Mouse (Mus musculus): Measurements from ENCODE around the gene Mrfap1. TPM values are rescaled to one million over a fixed set of nuclear protein-coding genes. Genes with fewer than 3 reads are reported as not detected.
A peak's percentile ranks its signal among the peaks of the same experiment; 100 is the strongest.

The Mrfap1 gene
- polyA plus RNA-seq, 1 experiment from 2014 or later = 310 TPM

DNA sequence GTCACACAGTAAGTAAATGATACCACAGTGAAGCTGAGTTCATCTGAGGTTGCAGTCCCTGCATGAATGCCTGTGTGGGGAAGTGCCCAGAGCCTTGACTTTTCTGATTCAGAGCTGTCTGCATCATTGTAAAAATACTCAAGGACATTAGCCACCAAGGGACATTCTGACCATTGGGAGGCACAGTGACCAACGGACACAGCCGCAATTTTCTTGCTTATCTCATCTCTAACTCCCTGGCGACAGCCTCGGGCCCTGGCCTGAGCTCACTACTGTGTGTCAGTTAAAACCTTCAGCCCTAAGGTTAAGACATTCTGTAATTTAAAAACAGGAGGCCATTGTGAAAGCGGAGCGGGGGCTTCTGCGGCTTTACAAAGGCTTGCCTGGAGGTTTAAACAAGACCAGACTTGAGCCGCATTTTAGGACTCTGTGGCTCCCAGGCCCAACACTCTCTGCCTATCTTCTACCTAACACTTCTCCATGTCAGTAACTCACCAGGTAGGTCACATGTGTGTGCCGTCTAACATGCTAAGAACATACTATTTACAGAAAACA lies 20.5 kb downstream of the Mrfap1 start:
- no peaks in the 10 kb centered on the region for H3K36me3 ChIP-seq (ENCODE audit: control insufficient read depth, insufficient read depth, low read length)
- WGBS = 50% methylated on average over 9 of the region's 9 CpGs
- H3K27me3 ChIP-seq (ENCODE audit: control insufficient read depth, insufficient read depth, low read length) = no peaks in the 10 kb centered on the region
- no peak overlapping the region for H3K4me3 ChIP-seq (ENCODE audit: low read depth, low read length)
- no peak overlapping the region for H3K27ac ChIP-seq (ENCODE audit: low read depth, low read length)
- no peak overlapping the region for H3K9ac ChIP-seq (replicated peaks; ENCODE audit: low read depth, low read length)
- ATAC-seq (ENCODE audit: low read depth) = no peak
- H3K4me1 ChIP-seq (ENCODE audit: control insufficient read depth, insufficient read depth, low read length) = no peaks in the 10 kb centered on the region
- no peak overlapping the region for H3K4me2 ChIP-seq (ENCODE audit: low read depth, low read length)
- no peaks in the 10 kb centered on the region for H3K9me3 ChIP-seq (ENCODE audit: control insufficient read depth, low read length)

DNA sequence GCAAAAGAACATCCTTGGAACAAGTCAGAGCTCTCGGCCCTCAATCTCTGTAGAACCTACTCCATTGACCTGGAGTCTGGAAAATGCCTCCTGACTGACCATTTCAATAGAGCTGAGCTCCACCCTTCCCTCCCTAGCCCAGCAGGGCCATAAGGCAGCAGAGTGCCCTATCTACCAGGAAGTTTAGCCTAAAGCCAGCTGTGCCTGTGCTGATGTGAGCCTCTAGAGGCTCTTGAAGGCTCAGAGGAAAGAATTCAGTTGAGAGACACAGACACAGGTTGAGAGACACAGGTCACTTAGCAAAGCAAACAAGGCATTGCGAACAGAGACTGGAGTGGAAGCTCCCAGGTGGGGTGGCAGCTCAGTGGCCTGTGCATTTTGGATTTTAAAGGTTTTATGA lies 21.3 kb downstream of the Mrfap1 start:
- H3K4me2 ChIP-seq (ENCODE audit: low read depth, low read length) = no peak overlapping the region
- H3K9ac ChIP-seq (replicated peaks; ENCODE audit: low read depth, low read length) = no peak overlapping the region
- no peaks in the 10 kb centered on the region for H3K9me3 ChIP-seq (ENCODE audit: control insufficient read depth, low read length)
- H3K36me3 ChIP-seq (ENCODE audit: control insufficient read depth, insufficient read depth, low read length) = no peaks in the 10 kb centered on the region
- 74% methylated on average over 2 of the region's 2 CpGs for WGBS
- no peak overlapping the region for H3K4me3 ChIP-seq (ENCODE audit: low read depth, low read length)
- ATAC-seq (ENCODE audit: low read depth) = no peak
- no peaks in the 10 kb centered on the region for H3K27me3 ChIP-seq (ENCODE audit: control insufficient read depth, insufficient read depth, low read length)
- H3K4me1 ChIP-seq (ENCODE audit: control insufficient read depth, insufficient read depth, low read length) = no peaks in the 10 kb centered on the region
- no peak overlapping the region for H3K27ac ChIP-seq (ENCODE audit: low read depth, low read length)

- H3K4me3 ChIP-seq (ENCODE audit: low read depth, low read length) = no peak overlapping the region
These were observed 24.0 kb downstream of the Mrfap1 start for GRCm38 (mm10) chr5:36772586-36772985.

GRCm38 (mm10) chr5:36769603-36770002 lies 27.0 kb downstream of the Mrfap1 start:
- no peak for ATAC-seq (ENCODE audit: low read depth)
- no peak overlapping the region for H3K27ac ChIP-seq (ENCODE audit: low read depth, low read length)
- H3K9ac ChIP-seq (replicated peaks; ENCODE audit: low read depth, low read length) = no peak overlapping the region
- H3K9me3 ChIP-seq (ENCODE audit: control insufficient read depth, low read length) = no peaks in the 10 kb centered on the region
- no peak overlapping the region for H3K4me2 ChIP-seq (ENCODE audit: low read depth, low read length)
- no peaks in the 10 kb centered on the region for H3K27me3 ChIP-seq (ENCODE audit: control insufficient read depth, insufficient read depth, low read length)
- no peaks in the 10 kb centered on the region for H3K36me3 ChIP-seq (ENCODE audit: control insufficient read depth, insufficient read depth, low read length)
- 84% methylated on average over 3 of the region's 3 CpGs for WGBS
- no peak overlapping the region for H3K4me3 ChIP-seq (ENCODE audit: low read depth, low read length)
- H3K4me1 ChIP-seq (ENCODE audit: control insufficient read depth, insufficient read depth, low read length) = peaks cover 7% of the 10 kb centered on the region; the same call in 1 of the 2 replicates

More at GRCm38 (mm10) chr5:36772586-36772985, 24.0 kb downstream of the Mrfap1 start:
- Histone ChIP-seq H3K4me1 (ENCODE audit: control insufficient read depth, insufficient read depth, low read length) (peaks cover under 1% of the 10 kb centered on the region; the same call in 1 of the 2 replicates), H3K9ac (replicated peaks; ENCODE audit: low read depth, low read length) (no peak overlapping the region), H3K27ac (ENCODE audit: low read depth, low read length) (no peak overlapping the region), H3K36me3 (ENCODE audit: control insufficient read depth, insufficient read depth, low read length) (no peaks in the 10 kb centered on the region), H3K27me3 (ENCODE audit: control insufficient read depth, insufficient read depth, low read length) (no peaks in the 10 kb centered on the region), H3K9me3 (ENCODE audit: control insufficient read depth, low read length) (no peaks in the 10 kb centered on the region), H3K4me2 (ENCODE audit: low read depth, low read length) (no peak overlapping the region)
- ATAC-seq (ENCODE audit: low read depth) = no peak
- WGBS = 72% methylated on average over 5 of the region's 5 CpGs

- Histone ChIP-seq H3K9ac (replicated peaks; ENCODE audit: low read depth, low read length) (no peak overlapping the region), H3K27me3 (ENCODE audit: control insufficient read depth, insufficient read depth, low read length) (no peaks in the 10 kb centered on the region), H3K27ac (ENCODE audit: low read depth, low read length) (no peak overlapping the region), H3K9me3 (ENCODE audit: control insufficient read depth, low read length) (no peaks in the 10 kb centered on the region), H3K4me3 (ENCODE audit: low read depth, low read length) (no peak overlapping the region), H3K4me2 (ENCODE audit: low read depth, low read length) (no peak overlapping the region), H3K36me3 (ENCODE audit: control insufficient read depth, insufficient read depth, low read length) (no peaks in the 10 kb centered on the region), H3K4me1 (ENCODE audit: control insufficient read depth, insufficient read depth, low read length) (peaks cover 7% of the 10 kb centered on the region; the same call in 1 of the 2 replicates)
- WGBS = 20% methylated on average over 10 of the region's 10 CpGs
- peak; percentile 81; the same call in 1 of the 2 replicates for ATAC-seq (ENCODE audit: low read depth)
These were observed 29.4 kb downstream of the Mrfap1 start for GRCm38 (mm10) chr5:36766958-36767703.

DNA sequence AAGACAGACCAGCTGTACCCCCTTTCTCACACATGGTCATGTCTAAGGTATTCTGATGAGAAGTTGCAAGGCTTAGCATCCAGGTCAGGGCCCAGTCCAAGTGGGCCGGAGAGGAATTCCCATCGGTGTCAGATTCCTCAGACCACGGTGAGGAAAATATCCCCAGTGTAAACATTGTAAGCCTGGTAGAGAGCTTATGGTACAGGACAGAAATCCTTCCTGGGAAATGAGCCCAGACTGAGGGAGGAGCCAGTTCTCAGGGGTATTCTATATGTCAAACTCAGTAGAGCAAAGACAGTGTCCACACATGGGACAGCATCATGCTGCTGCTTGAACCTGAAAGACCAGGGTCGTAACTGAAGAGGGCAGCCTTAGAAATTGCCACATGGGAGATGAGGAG lies 36.7 kb downstream of the Mrfap1 start:
- whole genome bisulfite sequencing = 83% methylated on average over 4 of the region's 4 CpGs
- Histone ChIP-seq H3K36me3 (ENCODE audit: control insufficient read depth, insufficient read depth, low read length) (no peaks in the 10 kb centered on the region), H3K9me3 (ENCODE audit: control insufficient read depth, low read length) (no peaks in the 10 kb centered on the region), H3K27me3 (ENCODE audit: control insufficient read depth, insufficient read depth, low read length) (no peaks in the 10 kb centered on the region), H3K4me2 (ENCODE audit: low read depth, low read length) (no peak overlapping the region), H3K4me1 (ENCODE audit: control insufficient read depth, insufficient read depth, low read length) (no peaks in the 10 kb centered on the region), H3K27ac (ENCODE audit: low read depth, low read length) (no peak overlapping the region), H3K9ac (replicated peaks; ENCODE audit: low read depth, low read length) (no peak overlapping the region), H3K4me3 (ENCODE audit: low read depth, low read length) (no peak overlapping the region)
- no peak for ATAC-seq (ENCODE audit: low read depth)

DNA sequence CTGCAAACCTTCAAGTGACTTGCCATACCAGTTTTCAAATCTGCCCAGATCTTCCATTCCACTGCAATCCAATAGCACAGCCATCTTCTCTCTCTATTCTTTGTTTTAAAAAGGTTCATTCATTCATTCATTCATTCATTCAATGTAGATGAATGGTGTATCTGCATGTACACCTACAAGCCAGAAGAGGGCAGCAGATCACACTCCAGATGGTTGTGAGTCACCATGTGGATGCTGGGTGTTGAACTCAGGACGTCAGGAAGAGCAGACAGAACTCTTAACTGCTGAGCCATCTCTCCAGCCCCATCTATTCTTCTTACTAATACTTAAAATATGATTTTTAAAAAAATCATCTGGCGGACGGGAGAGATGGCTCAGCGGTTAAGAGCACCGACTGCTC lies 39.5 kb downstream of the Mrfap1 start:
- H3K9ac ChIP-seq (replicated peaks; ENCODE audit: low read depth, low read length) = no peak overlapping the region
- H3K27ac ChIP-seq (ENCODE audit: low read depth, low read length) = no peak overlapping the region
- WGBS = 69% methylated on average over 5 of the region's 5 CpGs
- no peaks in the 10 kb centered on the region for H3K36me3 ChIP-seq (ENCODE audit: control insufficient read depth, insufficient read depth, low read length)
- H3K4me1 ChIP-seq (ENCODE audit: control insufficient read depth, insufficient read depth, low read length) = no peaks in the 10 kb centered on the region
- H3K27me3 ChIP-seq (ENCODE audit: control insufficient read depth, insufficient read depth, low read length) = no peaks in the 10 kb centered on the region; the same call in 1 of the 2 replicates
- H3K9me3 ChIP-seq (ENCODE audit: control insufficient read depth, low read length) = no peaks in the 10 kb centered on the region
- H3K4me3 ChIP-seq (ENCODE audit: low read depth, low read length) = no peak overlapping the region
- ATAC-seq (ENCODE audit: low read depth) = no peak
- H3K4me2 ChIP-seq (ENCODE audit: low read depth, low read length) = no peak overlapping the region

GRCm38 (mm10) chr5:36750119-36751078 lies 46.2 kb downstream of the Mrfap1 start:
- no peak overlapping the region for H3K4me2 ChIP-seq (ENCODE audit: low read depth, low read length)
- H3K4me1 ChIP-seq (ENCODE audit: control insufficient read depth, insufficient read depth, low read length) = peaks cover 10% of the 10 kb centered on the region
- no peak for ATAC-seq (ENCODE audit: low read depth)
- no peaks in the 10 kb centered on the region for H3K9me3 ChIP-seq (ENCODE audit: control insufficient read depth, low read length)
- no peak overlapping the region for H3K4me3 ChIP-seq (ENCODE audit: low read depth, low read length)
- H3K36me3 ChIP-seq (ENCODE audit: control insufficient read depth, insufficient read depth, low read length) = no peaks in the 10 kb centered on the region
- WGBS = 76% methylated on average over 9 of the region's 9 CpGs
- no peak overlapping the region for H3K27ac ChIP-seq (ENCODE audit: low read depth, low read length)
- H3K9ac ChIP-seq (replicated peaks; ENCODE audit: low read depth, low read length) = no peak overlapping the region
- no peaks in the 10 kb centered on the region; the same call in 1 of the 2 replicates for H3K27me3 ChIP-seq (ENCODE audit: control insufficient read depth, insufficient read depth, low read length)

All from neural tube, embryonic 14.5 days (tissue).